ENCODE assay signal across 18 mouse cellular contexts in genomic region chr4:149527621-149528354, GRCm38 (mm10). TPM values are rescaled to one million over a fixed set of nuclear protein-coding genes. Genes with fewer than 3 reads are reported as not detected.
DNase-seq lines count a peak whose midpoint lies in the region; ATAC-seq and TF ChIP-seq lines count a peak whose summit lies in the region.
"Had no signal": no experiment of that assay in that cellular context is flagged by ENCODE, and none has a peak within 500 bp of the region (broad histone marks: within the 10 kb centered on the region; RNA-seq: fewer than 3 reads in every experiment).

No protein-coding gene starts in this region.

- H3K9ac ChIP-seq in kidney, embryonic 14.5 days (ENCODE audit: low read depth, low read length) = no peak overlapping the region
- H3K9ac ChIP-seq: liver, embryonic 15.5 days; midbrain, embryonic 15.5 days had no signal

- H3ac ChIP-seq in C2C12 (ENCODE audit: control insufficient read depth, insufficient read length, low read depth) = no peak overlapping the region

- peak overlapping the region; percentile 51; the same call in 1 of the 2 replicates for H3K27ac ChIP-seq in kidney, embryonic 14.5 days (ENCODE audit: low read depth, low read length)
- H3K27ac ChIP-seq: liver, embryonic 15.5 days; midbrain, embryonic 15.5 days had no signal

- no peak for ATAC-seq in kidney, embryonic 14.5 days (ENCODE audit: low FRiP score, low TSS enrichment)
- ATAC-seq in megakaryocyte, adult 5-6 weeks (ENCODE audit: poor library complexity, severe bottlenecking) = no peak
- ATAC-seq: activated CD4-positive, CD25-positive, alpha-beta regulatory T cell, adult 4 months; midbrain, embryonic 15.5 days had no signal

- H3K79me3 ChIP-seq in C2C12 (ENCODE audit: low read depth) = peaks cover 6% of the 10 kb centered on the region

- H3K4me2 ChIP-seq in kidney, embryonic 14.5 days (replicated peaks; ENCODE audit: low read depth, low read length) = no peak overlapping the region
- H3K4me2 ChIP-seq: liver, embryonic 15.5 days; midbrain, embryonic 15.5 days had no signal

- no peak for TF ChIP-seq CTCF in C2C12 (IDR thresholded peaks at IDR 0.05; ENCODE audit: control insufficient read depth, insufficient read depth, insufficient read length)

- no peaks in the 10 kb centered on the region; the same call in 1 of the 2 replicates for H3K36me3 ChIP-seq in kidney, embryonic 14.5 days (ENCODE audit: control insufficient read depth, insufficient read depth, low read length)
- peaks cover 6% of the 10 kb centered on the region for H3K36me3 ChIP-seq in C2C12 (ENCODE audit: control insufficient read depth, insufficient read depth)
- H3K36me3 ChIP-seq: liver, embryonic 15.5 days; midbrain, embryonic 15.5 days had no signal

- no peaks in the 10 kb centered on the region for H3K27me3 ChIP-seq in kidney, embryonic 14.5 days (ENCODE audit: control insufficient read depth, insufficient read depth, low read length)
- H3K27me3 ChIP-seq in C2C12 (ENCODE audit: control insufficient read depth, insufficient read depth, insufficient read length) = no peaks in the 10 kb centered on the region
- H3K27me3 ChIP-seq: liver, embryonic 15.5 days; midbrain, embryonic 15.5 days had no signal

- no peaks in the 10 kb centered on the region for H3K9me3 ChIP-seq in kidney, embryonic 14.5 days (ENCODE audit: control insufficient read depth, low read length)
- H3K9me3 ChIP-seq: liver, embryonic 15.5 days; midbrain, embryonic 15.5 days had no signal

- H3K79me2 ChIP-seq in C2C12 (ENCODE audit: control insufficient read depth, insufficient read depth) = peaks cover 39% of the 10 kb centered on the region

- intact Hi-C loops in heart, postnatal 10 days (cut with DNase I) = no loop called here
- intact Hi-C loops in gastrocnemius, postnatal 36 days (cut with DNase I) = no loop called here

- 59% methylated on average over 15 of the region's 15 CpGs for WGBS in kidney, embryonic 14.5 days

- H3K4me1 ChIP-seq in kidney, embryonic 14.5 days (ENCODE audit: control insufficient read depth, insufficient read depth, low read length) = peaks cover 40% of the 10 kb centered on the region

- no peak overlapping the region for H3K4me3 ChIP-seq in kidney, embryonic 14.5 days (ENCODE audit: low read length)
- no peak overlapping the region for H3K4me3 ChIP-seq in C2C12 (ENCODE audit: insufficient read depth, poor library complexity, severe bottlenecking)
- H3K4me3 ChIP-seq: erythroblast, embryonic 14.5 days; liver, embryonic 15.5 days; midbrain, embryonic 15.5 days had no signal

- DNase-seq in kidney, postnatal 4 days = no peak
- peak; percentile 24 for DNase-seq in adipocyte (ENCODE audit: low spot score)
- DNase-seq in heart, postnatal 10 days = peak; percentile 44 to 50
- no peak for DNase-seq in adrenal gland, adult 2 months
- DNase-seq in gastrocnemius, postnatal 36 days = no peak
- DNase-seq: cerebellum, postnatal 14 days; kidney, adult 9 months; right cerebral cortex, postnatal 25 days had no signal

TF ChIP-seq in C2C12, 6 proteins besides CTCF, POLR2A, EP300 and RAD21:
- peak; percentile 63 for TF ChIP-seq FOSL1 (IDR thresholded peaks at IDR 0.05; ENCODE audit: insufficient read depth, low read length, poor library complexity, severe bottlenecking)
- no peak for TF ChIP-seq MYOG (IDR thresholded peaks at IDR 0.05; ENCODE audit: control insufficient read depth, extremely low read depth, insufficient read length)
- no peak for TF ChIP-seq USF1 (IDR thresholded peaks at IDR 0.05; ENCODE audit: low read depth)
- no peak for TF ChIP-seq MAX (IDR thresholded peaks at IDR 0.05)
- TF ChIP-seq MYOD1 (IDR thresholded peaks at IDR 0.05; ENCODE audit: control insufficient read depth, insufficient read length, low read depth) = no peak

RNA-seq across cellular contexts. Expression of gene Ctnnbip1, which starts 9.8 kb away (rescaled TPM):
- 66.6 and 71.4 TPM in 2 replicates for polyA plus RNA-seq in kidney, embryonic 14.5 days (2014; fragmentation: Nextera tagmentation; extraction: Ambion mirVana)
- polyA plus RNA-seq in C2C12 (2012; fragmentation: generic; extraction: Trizol) = 57.8 TPM
- total RNA-seq in heart, postnatal 10 days (2021) = 10 to 100 TPM; 57.2 to 63.7 TPM
- total RNA-seq in megakaryocyte, adult 5-6 weeks (2015) = 6.2 and 8.4 TPM in 2 replicates
- total RNA-seq in megakaryocyte, adult 5-6 weeks (2017) = 9.7 and 10.8 TPM in 2 replicates
- total RNA-seq in adrenal gland, adult 2 months (2021) = 10 to 100 TPM; 19.4 to 25.3 TPM
- polyA plus RNA-seq in adrenal gland, adult 2 months (2012; rRNA removed) = 26.2 and 26.4 TPM in 2 replicates
- 10 to 100 TPM; 22.7 to 24.4 TPM for total RNA-seq in gastrocnemius, postnatal 36 days (2021)

RNA-seq across cellular contexts. Expression of gene Lzic, which starts 42.8 kb away (rescaled TPM):
- 45.7 and 47.3 TPM in 2 replicates for polyA plus RNA-seq in kidney, embryonic 14.5 days (2014; fragmentation: Nextera tagmentation; extraction: Ambion mirVana)
- 44.7 TPM for polyA plus RNA-seq in C2C12 (2012; fragmentation: generic; extraction: Trizol)
- 10 to 100 TPM; 54.9 to 59.9 TPM for total RNA-seq in heart, postnatal 10 days (2021)
- 17.2 and 19.1 TPM in 2 replicates for total RNA-seq in megakaryocyte, adult 5-6 weeks (2015)
- total RNA-seq in megakaryocyte, adult 5-6 weeks (2017) = 22.2 and 53.8 TPM in 2 replicates
- 10 to 100 TPM; 22.3 to 27.7 TPM for total RNA-seq in adrenal gland, adult 2 months (2021)
- polyA plus RNA-seq in adrenal gland, adult 2 months (2012; rRNA removed) = 22.6 and 22.9 TPM in 2 replicates
- total RNA-seq in gastrocnemius, postnatal 36 days (2021) = 10 to 100 TPM; 10.7 to 14.2 TPM

RNA-seq across cellular contexts. Expression of gene Nmnat1, which starts 42.8 kb away (rescaled TPM):
- polyA plus RNA-seq in kidney, embryonic 14.5 days (2014; fragmentation: Nextera tagmentation; extraction: Ambion mirVana) = 12.7 and 15.5 TPM in 2 replicates
- 8.8 TPM for polyA plus RNA-seq in C2C12 (2012; fragmentation: generic; extraction: Trizol)
- 10 to 100 TPM; 20.0 to 20.5 TPM for total RNA-seq in heart, postnatal 10 days (2021)
- total RNA-seq in megakaryocyte, adult 5-6 weeks (2015) = 4.0 and 5.1 TPM in 2 replicates
- total RNA-seq in megakaryocyte, adult 5-6 weeks (2017) = 3.8 and 6.0 TPM in 2 replicates
- total RNA-seq in adrenal gland, adult 2 months (2021) = 10 to 100 TPM; 14.2 to 15.2 TPM
- polyA plus RNA-seq in adrenal gland, adult 2 months (2012; rRNA removed) = 9.1 and 10.4 TPM in 2 replicates
- total RNA-seq in gastrocnemius, postnatal 36 days (2021) = 10 to 100 TPM; 28.7 to 31.5 TPM

RNA-seq across cellular contexts. Expression of gene Tmem274, which starts 50.6 kb away (rescaled TPM):
- polyA plus RNA-seq in kidney, embryonic 14.5 days (2014; fragmentation: Nextera tagmentation; extraction: Ambion mirVana) = 0.38 TPM in 1 of 2 replicates, not detected in the other
- not detected for polyA plus RNA-seq in C2C12 (2012; fragmentation: generic; extraction: Trizol)
- total RNA-seq in heart, postnatal 10 days (2021) = not detected
- total RNA-seq in megakaryocyte, adult 5-6 weeks (2015) = not detected in 2 replicates
- total RNA-seq in megakaryocyte, adult 5-6 weeks (2017) = not detected in 2 replicates
- total RNA-seq in adrenal gland, adult 2 months (2021) = not detected
- polyA plus RNA-seq in adrenal gland, adult 2 months (2012; rRNA removed) = not detected in 2 replicates
- total RNA-seq in gastrocnemius, postnatal 36 days (2021) = not detected
- total RNA-seq: gastrocnemius, adult 18-20 months; neutrophil, adult 5-6 weeks had no signal
- polyA plus RNA-seq: brain, embryonic 14.5 days; erythroblast, embryonic 14.5 days; liver, embryonic 15.5 days; midbrain, embryonic 15.5 days had no signal

RNA-seq across cellular contexts. Expression of gene Clstn1, which starts 58.5 kb away (rescaled TPM):
- polyA plus RNA-seq in kidney, embryonic 14.5 days (2014; fragmentation: Nextera tagmentation; extraction: Ambion mirVana) = 24.7 and 33.5 TPM in 2 replicates
- 45.3 TPM for polyA plus RNA-seq in C2C12 (2012; fragmentation: generic; extraction: Trizol)
- total RNA-seq in heart, postnatal 10 days (2021) = 10 to 100 TPM; 84.3 to 88.1 TPM
- 0.64 and 0.74 TPM in 2 replicates for total RNA-seq in megakaryocyte, adult 5-6 weeks (2015)
- total RNA-seq in megakaryocyte, adult 5-6 weeks (2017) = 1.2 and 1.8 TPM in 2 replicates
- total RNA-seq in adrenal gland, adult 2 months (2021) = 100 to 1,000 TPM in 1 of 2 experiments, 10 to 100 TPM in 1; 98.4 to 110 TPM
- 44.5 and 48.8 TPM in 2 replicates for polyA plus RNA-seq in adrenal gland, adult 2 months (2012; rRNA removed)
- 10 to 100 TPM; 23.6 to 28.3 TPM for total RNA-seq in gastrocnemius, postnatal 36 days (2021)

Comparison
In these comparisons a context has a peak if more than half of its experiments do, and no peak if none do; other contexts are left out.
1. DNase-seq: peak in adipocyte (single experiment) and heart, postnatal 10 days (2 of 2); none in kidney, postnatal 4 days (0 of 2), adrenal gland, adult 2 months (single experiment) and gastrocnemius, postnatal 36 days (0 of 2).